Mouse (Mus musculus) mouse embryonic stem cell (cell line): Measurements from ENCODE around the gene Pknox1.
"Not testable (repeated sequence)": the region's sequence is repeated elsewhere in the genome, so short reads cannot be mapped to it uniquely, and the experiment has no call there.

ENCODE experiments used
- in situ Hi-C, 2 experiments: fragments of 300-500 bp; cut with MboI; formaldehyde crosslinking; loops; 1 replicate in 1 of 2; 3 replicates in 1 of 2; pipeline ENCODE4 v1.14.3; 2019 to 2020; ENCODE audit warnings: low sequenced_read_pairs in 2 of 2, low pct_unique_long_range_greater_than_20kb in 1 of 2, mixed read lengths in 1 of 2; ENCODE audit not compliant: unreplicated experiment in 1 of 2

Gene Pknox1

DNA sequence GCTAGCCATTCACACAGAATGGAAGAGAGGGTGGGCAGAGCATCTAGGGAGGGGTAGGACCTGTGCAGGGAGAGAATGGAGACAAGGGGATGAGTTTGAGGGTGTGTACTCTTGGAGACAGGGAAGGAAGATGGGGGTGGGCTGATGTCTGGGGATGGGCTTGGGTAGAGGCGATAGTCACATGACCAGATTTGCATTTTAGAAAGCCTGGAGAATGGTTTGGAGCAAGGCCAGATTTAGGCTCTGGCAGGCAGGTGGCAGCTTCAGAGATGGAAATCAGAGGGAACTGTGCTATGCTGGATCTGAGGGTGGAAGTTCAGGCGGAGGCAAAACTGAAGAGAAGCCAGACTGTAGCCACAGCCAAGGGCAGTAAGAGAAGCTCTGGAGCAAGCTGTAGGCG lies 15.8 kb downstream of the Pknox1 start:
- in situ Hi-C loops, result no loop called here

DNA sequence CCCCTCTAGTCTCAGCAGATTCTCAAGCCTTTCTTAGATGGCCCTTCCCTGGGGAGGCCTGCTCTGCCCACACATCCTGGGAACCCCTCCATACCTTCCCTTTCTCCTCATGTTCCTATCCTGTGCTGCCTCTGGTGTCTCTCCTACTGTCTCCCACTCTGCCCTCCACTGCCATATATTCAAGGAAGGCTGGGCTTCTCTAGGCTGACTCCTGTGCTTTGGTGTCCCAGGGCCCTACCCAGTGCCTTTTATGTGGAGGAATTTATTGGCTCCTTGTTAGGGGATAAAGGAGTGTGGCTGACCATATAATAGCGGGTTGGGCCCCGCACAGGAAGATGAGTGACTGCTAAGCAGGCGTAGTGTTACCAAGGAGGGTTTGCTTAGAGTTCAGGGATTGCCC lies 18.7 kb downstream of the Pknox1 start:
- in situ Hi-C loops, result no loop called here

DNA sequence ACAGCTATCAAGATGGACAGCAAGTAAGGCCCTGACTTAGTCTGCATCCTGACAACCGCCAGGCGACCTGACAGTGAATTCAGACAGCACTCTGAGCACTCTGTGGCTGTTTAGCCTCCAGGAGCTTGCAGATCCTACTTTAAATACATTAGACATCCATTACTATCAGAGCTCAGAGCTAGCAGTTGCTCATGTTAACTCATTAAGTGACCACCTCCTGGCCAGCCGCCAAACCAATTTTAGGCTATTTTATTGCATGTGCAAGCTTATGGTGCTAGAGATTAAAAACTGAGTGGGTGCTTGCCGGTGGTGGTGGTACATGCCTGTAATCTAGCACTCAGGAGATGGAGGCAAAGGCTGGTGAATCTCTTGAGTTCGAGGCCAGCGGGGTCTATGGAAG lies 19.2 kb downstream of the Pknox1 start:
- in situ Hi-C loops, result no loop called here

DNA sequence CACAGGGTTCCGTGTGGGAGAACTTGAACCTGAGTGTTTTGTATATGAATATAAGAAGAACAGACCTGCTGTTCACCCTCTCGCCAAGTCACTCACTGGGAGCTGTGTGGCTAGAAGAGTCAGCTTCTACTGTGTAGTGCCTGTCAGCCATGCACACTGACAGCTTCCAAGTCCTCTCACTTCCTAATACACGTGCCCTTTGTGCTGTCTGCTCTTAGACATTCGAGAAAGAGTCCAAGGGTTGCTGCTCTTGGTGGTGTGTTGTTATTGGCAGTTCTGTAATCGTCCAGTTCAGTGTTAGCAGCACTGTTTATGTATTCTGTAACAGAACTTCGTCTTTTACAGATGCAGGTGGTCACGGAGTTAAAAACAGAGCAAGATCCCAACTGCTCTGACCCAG lies 23.6 kb downstream of the Pknox1 start:
- in situ Hi-C loops, result no loop called here

DNA sequence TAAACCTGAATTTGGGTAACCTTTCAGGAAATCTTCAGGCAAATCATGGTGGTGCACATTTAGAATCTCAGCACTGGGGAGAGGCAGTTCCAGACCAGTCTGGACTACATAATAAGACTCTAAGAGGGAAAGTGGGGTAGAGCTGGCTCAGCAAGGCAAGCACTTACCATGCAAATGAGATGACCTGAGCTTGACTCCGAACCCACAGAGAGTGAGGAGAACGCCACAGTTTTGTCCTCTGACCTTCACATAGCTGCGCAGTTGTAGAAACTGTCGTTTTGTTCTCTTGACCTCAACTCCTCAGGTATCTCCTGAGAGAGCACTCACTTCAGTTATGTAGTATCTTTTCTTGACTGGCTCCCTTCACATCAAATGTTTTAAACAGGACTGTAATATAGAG lies 24.2 kb downstream of the Pknox1 start:
- in situ Hi-C loops, result no loop called here

DNA sequence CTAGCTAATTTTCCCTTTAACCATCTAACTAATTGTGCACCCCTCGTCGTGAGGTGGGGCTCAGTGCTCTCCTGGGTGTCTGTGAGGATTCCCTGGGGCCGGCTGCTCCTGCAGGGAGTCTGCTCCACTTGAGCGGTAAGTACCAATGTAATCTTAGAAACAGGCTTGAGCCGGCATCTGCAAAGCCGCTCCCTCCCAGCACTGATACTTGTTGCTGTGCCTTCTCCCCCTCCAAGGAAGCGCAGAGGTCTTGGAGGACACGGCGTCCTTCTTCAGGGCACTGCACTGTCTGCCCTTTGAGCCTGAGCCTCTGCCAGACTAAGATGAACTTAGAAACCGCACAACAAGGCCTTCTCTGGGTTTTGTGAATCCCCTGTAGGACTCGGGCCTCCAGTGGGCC lies 26.3 kb downstream of the Pknox1 start:
- in situ Hi-C loops, result no loop called here

DNA sequence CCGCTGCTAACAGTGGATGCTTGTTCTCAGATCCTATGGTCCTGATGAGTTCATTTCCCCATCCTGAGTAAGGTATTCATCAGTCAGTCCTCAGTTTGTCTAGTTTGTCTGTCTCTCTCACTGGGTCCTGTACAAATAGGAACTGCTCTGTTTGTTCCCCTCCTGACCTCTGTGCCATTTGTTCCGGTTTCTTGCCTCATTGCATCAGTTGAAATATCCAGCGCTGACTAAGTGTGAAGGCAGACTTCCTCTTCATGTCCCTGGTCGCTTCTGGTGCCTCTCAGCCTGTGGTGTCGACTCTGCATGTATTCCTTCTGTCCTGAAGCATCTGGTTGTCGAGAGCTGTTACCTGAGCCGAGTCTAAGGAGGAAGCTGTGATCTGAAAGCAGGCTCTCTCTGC lies 30.1 kb downstream of the Pknox1 start:
- in situ Hi-C loops, result no loop called here

DNA sequence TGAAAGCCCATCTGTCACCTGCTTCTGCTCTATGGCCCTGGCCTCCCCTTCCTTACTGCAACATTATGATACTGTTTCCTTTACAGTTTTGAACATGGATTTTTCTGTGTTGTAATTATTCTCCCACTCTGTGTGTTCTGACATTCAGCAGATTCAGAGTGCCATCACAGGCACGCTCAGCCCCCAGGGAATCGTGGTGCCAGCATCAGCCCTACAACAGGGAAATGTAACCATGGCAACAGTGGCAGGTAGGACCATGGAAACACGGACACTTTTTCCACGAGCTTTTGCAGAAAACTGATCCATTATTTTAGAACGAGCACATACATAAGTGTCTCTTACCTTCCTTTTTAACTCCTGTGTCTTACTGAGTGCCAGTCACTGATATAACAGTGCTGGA lies 30.5 kb downstream of the Pknox1 start:
- in situ Hi-C loops, result no loop called here

DNA sequence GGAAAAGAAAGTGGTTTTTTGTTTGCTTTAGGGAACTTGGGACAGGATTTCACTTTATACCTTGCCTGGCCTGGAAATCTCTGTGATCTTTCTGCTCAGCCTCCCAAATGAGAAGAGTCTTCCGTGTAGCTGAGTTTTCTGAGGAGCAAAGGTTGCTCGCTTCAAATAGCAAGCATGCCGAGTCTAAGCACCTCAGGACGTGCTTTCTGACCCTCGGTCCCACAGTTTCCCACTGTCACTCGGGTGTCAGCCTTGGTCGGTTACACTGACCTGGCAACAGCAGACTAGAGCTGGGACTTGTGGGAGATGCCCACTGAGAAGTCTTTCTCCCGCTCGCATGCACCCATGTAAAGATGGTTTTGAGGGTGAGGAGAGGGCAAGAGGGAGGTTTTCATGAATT lies 33.4 kb downstream of the Pknox1 start:
- in situ Hi-C loops, result no loop called here

DNA sequence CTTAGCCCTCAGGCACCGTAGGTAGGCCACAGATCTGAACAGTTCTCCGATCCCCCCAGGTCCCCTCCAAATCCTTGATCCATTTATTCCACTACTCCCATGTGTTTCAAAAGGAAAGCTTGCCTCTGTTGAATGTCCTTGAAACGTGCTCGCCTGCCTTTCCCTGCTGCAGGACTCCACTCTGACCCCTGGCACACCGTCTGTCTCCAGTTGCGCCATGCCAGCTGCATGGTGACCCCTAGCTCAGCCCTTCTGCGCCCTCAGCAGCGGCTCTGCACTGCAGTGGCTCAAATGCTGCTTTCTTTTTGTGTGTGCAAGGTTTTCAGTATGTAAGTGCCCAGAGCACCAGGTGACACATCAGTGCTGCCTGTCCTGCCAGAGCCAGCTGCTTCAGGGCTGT lies 34.1 kb downstream of the Pknox1 start:
- in situ Hi-C loops, result no loop called here

DNA sequence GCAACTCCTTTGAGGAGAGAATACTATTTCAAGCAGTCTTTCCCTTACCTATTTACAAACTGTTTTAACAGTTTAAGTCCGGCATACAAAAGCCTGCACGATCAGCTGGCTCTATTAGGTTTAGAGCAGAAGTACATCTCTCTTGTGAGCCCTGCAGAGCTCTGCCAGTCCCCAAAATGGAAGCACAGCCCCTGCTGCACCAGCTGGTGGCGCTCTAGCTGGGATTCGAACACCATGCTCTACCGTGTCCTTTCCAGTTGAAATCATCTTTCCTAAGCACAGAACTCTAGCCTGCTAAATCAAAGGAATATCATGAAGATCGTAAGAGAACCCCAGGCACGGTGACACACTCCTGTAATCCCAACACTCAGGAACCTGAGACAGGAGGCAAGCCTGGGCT lies 41.9 kb downstream of the Pknox1 start:
- in situ Hi-C loops, result no loop called here

DNA sequence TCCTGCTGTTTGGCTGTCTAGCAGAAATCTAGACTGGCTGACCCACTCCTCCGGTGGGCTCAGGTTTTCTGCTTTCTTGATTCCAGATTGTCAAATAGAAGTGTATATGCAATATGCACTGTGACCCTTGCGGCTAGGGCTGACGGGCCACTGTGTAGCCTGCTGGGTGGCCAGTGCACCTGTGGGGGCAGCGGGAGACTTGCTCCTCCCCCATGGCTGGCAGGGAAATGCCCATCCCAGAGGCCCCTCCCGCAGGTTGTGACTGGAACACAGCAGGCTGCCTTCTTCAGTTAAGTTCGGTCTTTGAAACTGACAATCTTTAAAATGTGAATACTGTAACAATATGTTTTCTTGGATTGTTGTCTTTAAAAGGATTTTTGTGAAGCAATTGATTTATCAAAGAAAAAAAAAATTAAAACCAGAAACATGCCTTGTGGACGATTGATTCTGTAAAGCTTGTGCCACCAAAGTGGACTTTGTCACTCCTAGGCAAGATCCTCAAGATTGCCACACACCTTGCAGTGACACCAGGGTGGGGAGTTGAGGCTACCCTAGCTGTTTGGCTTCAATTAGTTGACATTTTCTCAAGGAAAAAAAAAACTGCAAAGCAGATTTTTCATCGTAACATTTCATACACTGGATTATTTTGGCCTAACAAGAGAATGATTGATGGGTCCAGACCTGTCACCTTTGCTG lies 42.9 kb downstream of the Pknox1 start:
- in situ Hi-C loops, result no loop called here

DNA sequence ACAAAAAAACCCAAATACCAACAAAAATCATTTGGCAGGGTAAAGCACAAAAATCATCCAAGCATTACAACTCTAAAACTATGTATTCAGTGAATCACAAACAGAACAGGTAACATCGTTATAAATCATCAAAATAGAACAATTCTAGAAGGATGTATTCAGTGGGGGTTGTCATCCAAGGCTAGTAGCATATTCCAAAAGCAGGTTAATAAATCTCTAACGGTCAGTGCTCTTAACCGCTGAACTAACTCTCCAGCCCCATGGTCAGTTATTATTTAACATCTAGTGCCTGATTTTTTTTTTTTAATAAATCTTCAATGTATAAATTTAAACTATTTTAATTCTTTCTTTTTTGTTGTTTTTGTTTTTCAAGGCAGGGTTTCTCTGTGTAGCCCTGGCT lies 44.6 kb downstream of the Pknox1 start:
- in situ Hi-C loops, result not testable (repeated sequence)

DNA sequence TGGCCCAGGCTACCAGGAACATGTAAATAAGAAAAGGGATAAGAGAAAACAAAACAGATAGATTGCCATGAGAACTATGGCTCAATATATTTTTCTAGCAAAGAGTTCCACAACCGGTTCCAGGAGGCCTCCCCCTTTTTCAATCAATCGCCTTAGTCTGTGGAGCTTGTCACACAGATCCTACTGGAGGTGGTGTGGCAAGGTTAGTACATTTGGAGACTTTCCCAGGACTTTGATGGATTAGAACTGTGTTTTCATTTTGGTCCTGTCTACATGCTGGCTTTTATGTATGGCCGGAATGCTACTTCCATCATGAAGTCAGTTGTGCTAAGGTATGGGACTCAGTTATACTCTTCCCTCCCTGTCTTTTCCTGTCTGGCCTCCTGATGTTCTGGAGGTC lies 45.4 kb downstream of the Pknox1 start:
- in situ Hi-C loops, result no loop called here

DNA sequence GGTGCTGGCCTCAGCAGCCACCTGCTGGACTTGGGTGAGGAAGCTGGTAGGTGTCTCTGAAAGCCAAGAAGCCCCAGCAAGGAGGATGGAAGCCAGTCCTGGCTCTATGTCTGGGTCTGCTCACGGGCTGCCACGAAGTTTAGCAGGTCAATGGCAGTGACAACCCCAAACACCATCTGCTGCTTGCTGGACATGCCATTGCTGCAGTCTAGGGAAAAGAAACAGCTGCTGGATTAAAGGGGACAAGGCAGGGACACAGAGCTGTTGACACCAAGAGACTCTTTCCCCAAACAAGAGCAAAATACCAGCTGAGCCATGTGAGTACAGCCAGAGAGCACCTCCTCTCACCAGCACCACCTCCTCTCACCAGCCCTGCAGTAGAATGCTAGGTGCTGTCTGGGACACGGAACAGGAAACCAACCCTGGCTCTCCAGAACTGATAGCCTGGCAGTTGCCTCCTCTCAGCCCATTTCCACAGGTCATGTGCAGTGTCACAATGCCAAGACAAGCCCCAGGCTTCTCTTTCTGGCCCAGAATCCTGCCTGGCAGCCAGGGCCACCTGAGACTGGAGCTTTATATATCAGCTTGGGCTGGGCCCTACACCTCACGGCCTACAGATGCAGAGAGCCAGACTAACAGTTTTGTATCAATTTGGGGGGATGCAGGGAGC lies 48.7 kb downstream of the Pknox1 start:
- in situ Hi-C loops, result no loop called here

DNA sequence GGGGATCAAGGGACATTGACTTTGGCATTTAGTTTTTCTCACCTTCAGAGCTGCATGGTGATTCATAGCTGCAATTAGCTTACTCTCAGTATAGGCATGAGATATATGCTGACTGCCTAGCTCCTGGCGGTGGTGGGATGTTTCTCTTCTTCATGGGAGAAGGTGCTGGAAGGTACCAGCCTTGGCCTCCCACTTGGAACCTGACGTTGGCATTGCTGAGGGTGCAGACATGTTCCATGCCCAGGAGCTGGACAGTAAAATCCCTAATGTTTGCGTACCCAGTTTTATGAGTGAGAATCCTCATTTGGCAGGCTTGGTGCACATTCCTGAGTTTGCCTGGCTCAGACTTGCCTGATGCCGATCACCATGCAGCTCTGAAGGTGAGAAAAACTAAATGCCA lies 58.6 kb downstream of the Pknox1 start:
- in situ Hi-C loops, result no loop called here

DNA sequence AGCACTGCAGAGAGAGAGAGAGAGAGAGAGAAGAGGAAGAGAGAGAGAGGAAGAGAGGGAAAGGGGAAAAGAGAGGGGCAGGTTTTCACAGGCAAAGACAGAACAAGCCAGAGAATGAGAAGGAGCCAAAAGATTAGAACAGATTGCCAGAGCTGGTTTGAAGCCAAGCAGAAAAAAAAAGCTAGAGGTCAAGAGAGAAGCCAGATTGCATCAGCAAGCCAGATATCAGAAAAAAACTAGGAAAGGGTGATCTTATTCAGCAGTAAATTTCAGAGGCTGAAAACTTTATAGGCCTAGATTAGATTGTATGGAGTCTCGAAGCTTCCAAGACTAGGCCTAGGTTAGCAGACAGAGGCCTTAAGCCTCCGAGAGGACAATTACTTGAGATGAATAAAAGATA lies 63.4 kb downstream of the Pknox1 start:
- in situ Hi-C loops, result no loop called here

DNA sequence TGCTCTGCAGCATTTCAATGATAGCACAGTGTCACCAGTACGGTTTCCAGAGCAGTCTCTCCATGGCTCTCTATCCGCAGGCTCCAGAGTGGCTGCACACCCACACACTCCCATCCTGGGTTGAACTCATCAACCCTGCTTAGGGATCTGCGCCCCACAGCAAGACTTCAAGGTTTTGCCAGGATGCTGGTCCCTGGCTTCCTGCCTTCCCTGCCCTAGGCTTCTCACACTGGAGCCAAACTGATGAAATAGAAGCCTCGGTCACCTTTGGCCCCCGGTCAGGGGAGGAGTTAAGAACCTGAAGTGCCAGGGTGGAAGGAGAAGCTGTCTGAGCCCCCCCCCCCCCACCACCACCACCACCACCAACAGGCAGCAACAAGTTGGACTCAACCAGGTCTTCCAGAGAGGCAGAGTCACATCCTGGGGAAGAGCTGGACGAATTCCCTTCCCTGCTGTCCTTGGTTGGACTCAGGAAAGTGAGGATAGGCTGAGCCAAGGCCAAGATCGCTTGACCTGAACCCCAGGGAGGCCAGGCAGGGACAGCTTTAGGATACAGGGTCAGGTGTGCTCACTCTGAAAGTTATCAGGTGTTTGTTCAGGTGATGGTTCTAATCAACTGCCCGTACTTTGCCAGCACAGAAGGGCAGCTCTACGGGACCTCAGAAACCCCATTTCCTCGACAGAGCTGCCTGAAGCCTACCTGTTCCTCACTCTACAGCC lies 66.7 kb downstream of the Pknox1 start:
- in situ Hi-C loops, result loop anchor here in 1 of 2 experiments (10.0 kb wide), 1 partner anchor 96 kb away; no protein-coding TSS in a partner anchor

DNA sequence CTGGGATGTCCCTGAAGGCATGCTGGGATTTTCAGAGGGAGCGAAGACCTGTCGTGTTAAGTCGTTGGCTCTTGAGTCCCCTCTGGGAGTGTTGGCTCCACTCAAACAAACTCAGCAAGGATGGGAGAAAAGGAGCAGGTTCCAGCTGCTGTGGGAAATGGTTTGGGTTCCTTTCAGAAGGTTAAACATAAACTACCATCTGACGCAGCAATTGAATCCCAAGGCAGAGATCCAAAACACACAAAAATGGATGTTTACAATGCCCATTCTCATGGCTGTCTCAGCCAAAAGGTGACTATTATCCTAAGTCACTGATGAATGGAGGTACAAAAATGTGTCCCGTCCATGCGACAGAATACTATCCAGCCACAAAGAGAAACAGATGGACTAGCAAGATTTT lies 68.5 kb downstream of the Pknox1 start:
- in situ Hi-C loops, result loop anchor here in 1 of 2 experiments (10.0 kb wide), 1 partner anchor 98 kb away; no protein-coding TSS in a partner anchor

DNA sequence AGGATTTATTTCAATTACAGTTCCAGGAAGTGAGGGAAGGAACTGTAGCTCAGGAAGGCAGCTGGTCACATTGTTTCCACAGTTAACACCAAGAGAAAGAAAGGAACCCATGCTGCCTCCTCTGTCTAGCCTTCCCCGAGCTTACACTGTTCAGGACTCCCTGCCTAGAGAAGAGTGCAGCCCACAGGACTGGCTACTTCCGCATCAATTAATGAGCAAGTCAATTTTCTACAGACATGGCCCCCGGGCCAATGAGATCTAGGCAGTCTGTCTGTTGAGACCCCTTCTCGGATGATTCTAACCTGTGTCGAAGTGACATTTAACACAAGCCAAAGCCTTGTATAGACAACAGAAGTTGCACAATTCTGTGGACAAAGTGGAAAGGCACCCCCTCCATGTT lies 70.4 kb downstream of the Pknox1 start:
- in situ Hi-C loops, result loop anchor here in 1 of 2 experiments (10.0 kb wide), 1 partner anchor 100 kb away; no protein-coding TSS in a partner anchor
